Mouse (Mus musculus) left cerebral cortex, adult 2 months (tissue): ENCODE results near the gene Paqr4. TPM values are rescaled to one million over a fixed set of nuclear protein-coding genes. Genes with fewer than 3 reads are reported as not detected.

ENCODE experiments used
- DNase-seq, 2 experiments: peaks; one replicate each; pipeline ENCODE4 v3.0.0; 2021 to 2022; ENCODE audit warnings: low spot score in 2 of 2, mixed read lengths in 1 of 2; ENCODE audit errors: extremely low spot score in 1 of 2
- H3K27ac ChIP-seq: fragments of 200-600 bp; 2 replicates; pipeline ENCODE4 v1.8.1; 2022
- H3K4me3 ChIP-seq: fragments of 200-600 bp; 2 replicates; pipeline ENCODE4 v1.8.1; 2022
- CTCF ChIP-seq: fragments of 200-600 bp; IDR thresholded peaks from 2 replicates; pipeline ENCODE4 v1.8.1; 2022; ENCODE audit warnings: antibody characterized with exemption, mild to moderate bottlenecking, moderate library complexity
- intact Hi-C: fragments of 180-260 bp; cut with DNase I; formaldehyde crosslinking; loops from one replicate; pipeline ENCODE4 v1.15.1; 2025
- total RNA-seq, 2 experiments: library from RNA; stranded (reverse); gene quantifications; 2 replicates each; pipeline ENCODE4 v1.2.3; 2021

The Paqr4 gene
- total RNA-seq, 2 experiments from 2014 or later: 50.9 to 56.0 TPM

DNA sequence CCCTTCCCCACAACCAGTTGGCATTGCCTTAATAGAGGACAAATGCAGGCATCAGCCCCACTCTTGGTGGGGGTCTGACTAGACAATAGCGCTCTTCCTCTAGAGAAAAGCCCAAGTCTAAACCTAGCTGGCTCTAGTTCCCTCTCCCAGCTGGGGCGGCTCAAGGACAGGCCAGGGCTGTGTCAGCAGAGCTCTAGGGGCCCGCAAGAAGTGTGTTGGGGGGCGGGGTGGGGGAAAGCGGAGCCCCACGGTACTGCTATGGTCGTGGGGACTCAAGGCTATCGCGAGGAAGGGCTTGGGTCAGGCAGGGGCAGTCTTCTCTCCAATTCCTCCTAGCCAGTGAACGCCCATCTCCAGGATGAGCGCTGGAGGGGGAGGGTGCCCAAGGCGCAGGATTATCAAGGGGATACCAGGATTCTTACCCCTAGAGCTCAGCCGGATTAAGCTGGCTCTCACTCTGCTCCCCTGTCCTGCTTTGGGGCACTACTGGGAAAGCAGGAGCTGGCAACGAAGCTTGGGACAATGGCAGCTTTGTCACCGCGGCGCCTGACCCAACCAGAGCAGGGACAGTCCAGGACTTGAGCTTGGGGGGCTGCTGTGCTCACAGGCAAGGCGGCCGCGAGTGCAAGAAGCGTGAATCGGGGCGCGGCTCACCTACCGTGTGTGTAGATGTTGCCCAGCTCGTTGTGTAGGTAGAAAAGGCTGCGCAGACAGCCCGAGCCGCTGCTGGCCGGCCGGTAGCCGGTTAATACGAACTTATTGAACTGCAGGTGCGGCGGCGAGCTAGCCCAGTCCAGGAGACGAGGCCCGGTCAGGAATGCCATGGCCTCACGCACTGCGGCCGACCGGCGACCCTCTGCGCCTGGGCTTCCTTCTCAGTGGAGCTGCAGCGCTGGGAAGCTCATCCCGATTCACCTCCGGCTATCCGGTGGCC, 1.2 kb downstream of the Paqr4 start:
- TF ChIP-seq CTCF: no peak
- peak; percentile 45 to 49 for DNase-seq
- intact Hi-C loops: loop anchor here (5.0 kb wide), 1 partner anchor 63 kb away; no protein-coding TSS in a partner anchor
- Histone ChIP-seq H3K4me3 (peak overlapping the region; percentile 65), H3K27ac (peak overlapping the region; percentile 92)

GRCm38 (mm10) chr17:23738836-23739201, 1.8 kb downstream of the Paqr4 start:
- no peak for TF ChIP-seq CTCF
- Histone ChIP-seq H3K4me3 (peak overlapping the region; percentile 65), H3K27ac (peak overlapping the region; percentile 92)
- DNase-seq: no peak
- intact Hi-C loops: no loop called here

DNA sequence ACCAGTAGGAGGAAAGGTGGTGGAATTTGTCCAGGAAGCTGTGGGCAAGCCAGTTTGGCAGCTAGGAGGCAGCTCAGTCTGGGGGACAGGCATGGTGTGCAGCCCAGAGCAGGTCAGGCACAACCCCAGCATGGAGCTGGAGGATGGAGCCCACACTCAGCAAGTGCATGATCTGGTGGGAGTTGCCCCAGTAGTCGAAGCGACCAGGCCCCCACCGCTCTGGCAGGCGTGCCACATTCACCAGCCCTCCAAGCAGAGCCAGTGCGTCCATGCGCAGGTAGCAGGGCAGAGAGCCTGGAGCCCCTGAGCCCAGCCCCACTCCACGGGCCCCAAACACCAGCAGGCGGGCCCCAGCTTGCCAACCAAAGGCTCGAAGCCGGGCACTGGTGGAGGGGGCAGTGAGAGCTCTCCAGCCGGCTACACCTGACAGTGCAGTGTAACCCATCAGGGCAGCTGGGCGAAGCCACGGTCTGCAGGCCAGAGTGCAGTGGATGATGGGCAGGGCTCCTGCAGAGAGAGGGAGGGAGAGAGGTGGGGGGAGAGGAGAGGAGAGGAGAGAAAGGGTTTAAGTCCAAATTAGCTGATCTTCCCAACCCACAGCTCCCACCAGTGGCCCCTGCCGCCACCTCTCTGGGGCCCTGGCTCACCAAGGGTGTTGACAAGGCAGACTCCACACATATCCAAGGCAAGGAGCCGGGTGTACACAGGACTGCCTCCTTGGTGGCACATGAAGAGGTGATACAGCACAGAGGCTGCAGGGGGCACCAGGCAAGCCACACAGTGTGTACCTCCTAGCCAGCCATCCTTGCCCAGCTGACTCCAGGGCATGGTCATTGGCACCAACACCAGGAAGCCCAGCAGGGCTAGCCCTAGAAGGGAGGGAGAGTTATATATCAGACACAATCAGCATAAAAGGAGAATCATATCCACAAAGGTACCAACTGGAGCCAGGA, 2.9 kb downstream of the Paqr4 start:
- Histone ChIP-seq H3K4me3 (no peak overlapping the region), H3K27ac (no peak overlapping the region)
- peak; percentile 27 for TF ChIP-seq CTCF
- intact Hi-C loops: no loop called here
- no peak for DNase-seq

- DNase-seq: no peak
- intact Hi-C loops: no loop called here
Measured at GRCm38 (mm10) chr17:23734341-23734740, 6.3 kb downstream of the Paqr4 start.

GRCm38 (mm10) chr17:23730441-23730840, 10.2 kb downstream of the Paqr4 start:
- no peak overlapping the region for H3K4me3 ChIP-seq
- no peak overlapping the region for H3K27ac ChIP-seq
- intact Hi-C loops: no loop called here
- no peak for TF ChIP-seq CTCF
- DNase-seq: no peak

More at GRCm38 (mm10) chr17:23734341-23734740, 6.3 kb downstream of the Paqr4 start:
- TF ChIP-seq CTCF: no peak
- Histone ChIP-seq H3K27ac (no peak overlapping the region), H3K4me3 (no peak overlapping the region)

GRCm38 (mm10) chr17:23726758-23727142, 13.9 kb downstream of the Paqr4 start:
- intact Hi-C loops: no loop called here
- no peak for DNase-seq

DNA sequence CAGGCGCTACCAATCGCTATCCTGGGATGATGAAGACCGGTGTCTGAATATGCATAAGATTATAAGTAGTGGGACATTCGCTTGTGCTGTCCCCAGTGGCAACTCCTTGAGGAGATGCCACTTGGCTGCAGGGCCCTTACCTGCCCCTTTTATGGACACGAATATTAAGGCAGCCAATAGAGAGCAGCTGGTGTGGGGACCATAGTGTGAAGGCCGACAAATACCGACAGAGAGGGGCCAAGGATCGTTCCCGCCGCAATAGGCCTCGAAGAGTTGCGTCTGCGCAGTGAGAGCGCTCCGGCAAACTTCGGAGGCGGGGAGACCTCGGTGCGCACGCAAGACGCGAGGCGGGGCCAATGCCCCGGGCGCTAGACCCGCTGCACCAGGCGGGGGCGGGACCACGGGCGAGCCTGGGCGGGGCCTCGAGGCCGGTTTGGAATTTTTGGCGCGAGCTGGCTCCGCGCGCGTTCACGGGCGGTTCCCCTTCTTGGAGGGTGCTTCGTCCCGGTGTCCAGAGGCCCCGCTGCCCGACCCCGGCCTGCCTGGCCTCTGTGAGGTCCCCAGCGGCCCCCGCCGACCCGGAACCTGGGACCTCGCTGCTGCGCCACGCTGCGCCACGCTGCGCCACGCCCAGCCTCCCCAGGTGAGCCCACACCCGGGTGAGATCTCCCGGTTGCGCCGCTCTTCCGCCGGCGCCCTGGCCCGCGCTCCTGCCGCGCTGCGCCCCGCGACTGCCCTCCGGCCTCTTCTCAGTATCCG, 14.5 kb downstream of the Paqr4 start, which contains the start of gene Pkmyt1:
Gene Pkmyt1 (plus strand): TSS at position 338 of the 759 bp plus-strand sequence.
- peak; percentile 92 to 94 for DNase-seq
- intact Hi-C loops: no loop called here
- Histone ChIP-seq H3K27ac (peak within 1 kb of the TSS; percentile 83), H3K4me3 (peak within 1 kb of the TSS; percentile 93)
- no peak; the same call in 1 of the 2 replicates for TF ChIP-seq CTCF

More at GRCm38 (mm10) chr17:23726758-23727142, 13.9 kb downstream of the Paqr4 start:
- Histone ChIP-seq H3K4me3 (peak overlapping the region; percentile 93), H3K27ac (no peak overlapping the region; the same call in 1 of the 2 replicates)
- TF ChIP-seq CTCF: no peak; the same call in 1 of the 2 replicates

DNA sequence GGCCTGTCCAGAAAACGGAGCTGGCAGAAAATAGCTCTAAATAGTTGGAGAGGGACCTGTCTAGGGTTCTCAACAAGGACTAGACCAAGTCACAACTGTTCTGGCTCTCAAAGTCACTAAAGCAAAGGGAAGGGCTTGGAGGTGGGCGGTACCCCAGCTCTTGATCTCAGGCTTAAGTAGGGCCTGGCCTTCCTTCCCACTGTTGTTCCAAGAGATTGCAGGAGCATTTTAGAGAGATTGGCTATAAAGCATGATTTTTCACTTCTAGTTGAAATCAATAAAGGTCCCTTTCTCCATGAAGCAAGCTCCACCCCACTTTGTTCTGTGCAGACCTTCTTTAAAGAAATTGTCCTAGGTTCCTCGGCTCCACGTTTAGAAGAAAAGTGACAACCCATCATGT, 15.2 kb downstream of the Paqr4 start:
- Histone ChIP-seq H3K4me3 (peak overlapping the region; percentile 93), H3K27ac (peak overlapping the region; percentile 82)
- TF ChIP-seq CTCF: no peak
- intact Hi-C loops: no loop called here
- DNase-seq: no peak

- no peak for TF ChIP-seq CTCF
- H3K27ac ChIP-seq: no peak within 1 kb of the TSS
- no peak within 1 kb of the TSS for H3K4me3 ChIP-seq
- no peak for DNase-seq
- intact Hi-C loops: no loop called here
Measured at GRCm38 (mm10) chr17:23722376-23723125, 18.1 kb downstream of the Paqr4 start, which contains the start of gene 1520401A03Rik. Gene 1520401A03Rik (minus strand): TSS chr17:23722783.

DNA sequence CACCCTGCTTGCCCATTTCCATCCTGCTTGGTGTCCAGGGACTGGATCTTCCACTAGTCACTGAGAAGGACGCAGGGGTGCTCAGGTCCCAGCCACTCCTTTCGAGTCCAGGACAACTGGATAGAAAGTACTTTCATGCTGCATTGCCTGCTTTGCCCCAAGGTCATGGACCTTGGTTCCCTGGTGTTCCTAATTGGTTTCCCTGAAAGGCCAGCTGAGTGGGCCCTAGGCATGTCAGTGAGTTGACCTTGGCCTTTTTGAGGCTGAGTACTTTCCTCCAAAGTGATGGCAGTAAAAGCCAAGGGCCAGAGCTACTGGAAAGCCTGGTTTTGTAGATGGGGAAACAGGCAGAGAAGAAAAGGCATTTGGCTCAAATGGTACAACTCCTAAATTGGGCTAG, 18.8 kb downstream of the Paqr4 start:
- intact Hi-C loops: no loop called here
- Histone ChIP-seq H3K27ac (no peak overlapping the region), H3K4me3 (no peak overlapping the region)
- no peak for TF ChIP-seq CTCF
- no peak for DNase-seq
